Mouse (Mus musculus) heart, adult 11 months (tissue): Measurements from ENCODE around the gene Farp2.
A peak's percentile ranks its signal among the peaks of the same experiment; 100 is the strongest.

ENCODE experiments used
- DNase-seq: peaks from one replicate; pipeline ENCODE4 v3.0.0; 2022

Gene Farp2

GRCm38 (mm10) chr1:93563649-93564048, 51.8 kb downstream of the Farp2 start:
- DNase-seq: peak; percentile 34

GRCm38 (mm10) chr1:93564781-93565180, 52.9 kb downstream of the Farp2 start:
- DNase-seq: no peak

- DNase-seq: no peak
Measured at GRCm38 (mm10) chr1:93567013-93567412, 55.1 kb downstream of the Farp2 start.

GRCm38 (mm10) chr1:93567717-93568497, 56.0 kb downstream of the Farp2 start:
- DNase-seq: no peak

GRCm38 (mm10) chr1:93577066-93577465, 65.2 kb downstream of the Farp2 start:
- DNase-seq: no peak

GRCm38 (mm10) chr1:93577861-93578260, 66.0 kb downstream of the Farp2 start:
- no peak for DNase-seq

- no peak for DNase-seq
Measured at GRCm38 (mm10) chr1:93581545-93581944, 69.7 kb downstream of the Farp2 start.

- no peak for DNase-seq
Measured at GRCm38 (mm10) chr1:93588346-93588745, 76.5 kb downstream of the Farp2 start.

GRCm38 (mm10) chr1:93593960-93594359, 82.1 kb downstream of the Farp2 start:
- DNase-seq: no peak

GRCm38 (mm10) chr1:93595916-93596315, 84.0 kb downstream of the Farp2 start:
- DNase-seq: no peak

- peak; percentile 58 for DNase-seq
Measured at GRCm38 (mm10) chr1:93602911-93603310, 91.0 kb downstream of the Farp2 start.

GRCm38 (mm10) chr1:93603921-93604320, 92.0 kb downstream of the Farp2 start:
- no peak for DNase-seq

GRCm38 (mm10) chr1:93607090-93608083, 95.5 kb downstream of the Farp2 start:
- peak; percentile 69 for DNase-seq

- DNase-seq: peak; percentile 60
Measured at GRCm38 (mm10) chr1:93608696-93609245, 96.9 kb downstream of the Farp2 start.

GRCm38 (mm10) chr1:93609762-93610161, 97.9 kb downstream of the Farp2 start:
- DNase-seq: peak; percentile 63

- no peak for DNase-seq
Measured at GRCm38 (mm10) chr1:93618059-93618748, 106.3 kb downstream of the Farp2 start.

- no peak for DNase-seq
Measured at GRCm38 (mm10) chr1:93618948-93619347, 107.1 kb downstream of the Farp2 start.

GRCm38 (mm10) chr1:93624502-93624901, 112.6 kb downstream of the Farp2 start:
- DNase-seq: no peak

GRCm38 (mm10) chr1:93630796-93631195, 118.9 kb downstream of the Farp2 start:
- no peak for DNase-seq

- DNase-seq: no peak
Measured at GRCm38 (mm10) chr1:93632723-93633122, 120.8 kb downstream of the Farp2 start.

GRCm38 (mm10) chr1:93634481-93634891, 122.6 kb downstream of the Farp2 start:
- peak; percentile 98 for DNase-seq

- no peak for DNase-seq
Measured at GRCm38 (mm10) chr1:93635091-93635579, 123.3 kb downstream of the Farp2 start.
